Mouse (Mus musculus) stomach, embryonic 14.5 days (tissue): Measurements from ENCODE around the gene Slc26a1. TPM values are rescaled to one million over a fixed set of nuclear protein-coding genes. Genes with fewer than 3 reads are reported as not detected.
A peak's percentile ranks its signal among the peaks of the same experiment; 100 is the strongest.
"Not testable (repeated sequence)": the region's sequence is repeated elsewhere in the genome, so short reads cannot be mapped to it uniquely, and the experiment has no call there.

Experiments
- ATAC-seq: fragments of 200-750 bp; cut with Nextera tagmentation; 2 replicates; pipeline ENCODE4 v1.8.0; 2017; ENCODE audit warnings: low read depth, moderate TSS enrichment; ENCODE audit not compliant: insufficient number of reproducible peaks, insufficient read depth, low FRiP score
- H3K27ac ChIP-seq: fragments of 300-500 bp; sonication (generic); 2 replicates; pipeline ENCODE4 v1.5.1; 2014; ENCODE audit warnings: mild to moderate bottlenecking, low read length, moderate library complexity, mixed read lengths
- H3K27me3 ChIP-seq: fragments of 300-500 bp; sonication (generic); 2 replicates; pipeline ENCODE4 v1.6.1; 2014; ENCODE audit warnings: low read length, control low read depth, mixed read lengths; ENCODE audit not compliant: control insufficient read depth, insufficient read depth
- H3K36me3 ChIP-seq: fragments of 300-500 bp; sonication (generic); 2 replicates; pipeline ENCODE4 v1.6.1; 2014; ENCODE audit warnings: mild to moderate bottlenecking, control low read depth, low read length, moderate library complexity, mixed read lengths; ENCODE audit not compliant: control insufficient read depth, insufficient read depth
- H3K4me1 ChIP-seq: fragments of 300-500 bp; sonication (generic); 2 replicates; pipeline ENCODE4 v1.6.1; 2014; ENCODE audit warnings: low read length, control low read depth, mixed read lengths; ENCODE audit not compliant: control insufficient read depth, insufficient read depth
- H3K4me2 ChIP-seq: fragments of 300-500 bp; sonication (generic); replicated peaks from 2 replicates; pipeline ENCODE4 v1.6.1; 2014; ENCODE audit warnings: low read depth, low read length, control low read depth
- H3K4me3 ChIP-seq: fragments of 300-500 bp; sonication (generic); 2 replicates; pipeline ENCODE4 v1.5.1; 2014; ENCODE audit warnings: low read depth, low read length, control low read depth
- H3K9ac ChIP-seq: fragments of 300-500 bp; sonication (generic); replicated peaks from 2 replicates; pipeline ENCODE4 v1.6.1; 2014; ENCODE audit warnings: low read depth, mild to moderate bottlenecking, control low read depth, low read length, moderate library complexity, mixed read lengths
- H3K9me3 ChIP-seq: fragments of 300-500 bp; sonication (generic); 2 replicates; pipeline ENCODE4 v1.6.1; 2016; ENCODE audit warnings: low read depth, low read length, control low read depth; ENCODE audit not compliant: control insufficient read depth
- WGBS: fragments of 180-500 bp; shearing (Covaris S2); extraction: QIAGEN DNeasy Blood & Tissue Kit; methylation state at CpG from one replicate; pipeline ENCODE4 v1.1.7; 2014; 5-methylcytosine and 5-hydroxymethylcytosine counted together
- polyA plus RNA-seq: library from polyadenylated mRNA; unstranded; fragments of >200 nt; fragmentation: Nextera tagmentation; extraction: Ambion mirVana; gene quantifications from 2 replicates; pipeline ENCODE4 v1.2.1, GENCODE M21; 2014

Slc26a1 gene
- polyA plus RNA-seq, 1 experiment from 2014 or later, result 1.1 TPM

DNA sequence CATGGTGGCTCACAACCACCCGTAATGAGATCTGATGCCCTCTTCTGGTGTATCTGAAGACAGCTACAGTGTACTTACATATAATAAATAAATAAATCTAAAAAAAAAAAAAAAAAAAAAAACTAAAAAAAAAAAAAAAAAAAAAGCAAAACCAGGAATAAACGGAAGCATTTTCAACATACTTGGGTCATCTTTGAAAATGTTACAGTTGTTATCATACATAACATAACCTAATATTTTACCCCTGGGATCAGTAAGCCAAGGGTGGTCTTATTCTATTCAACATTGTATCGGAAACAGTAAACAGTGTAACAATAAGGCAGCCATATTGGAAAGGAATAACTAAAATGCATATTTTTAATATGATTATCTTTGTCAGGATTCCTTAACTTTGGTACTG is 41.3 kb downstream of the Slc26a1 start:
- H3K9me3 ChIP-seq, H3K4me3 ChIP-seq, H3K36me3 ChIP-seq, H3K4me2 ChIP-seq, H3K4me1 ChIP-seq, H3K27me3 ChIP-seq, H3K9ac ChIP-seq, ATAC-seq, H3K27ac ChIP-seq: not testable (repeated sequence)
- 93% methylated on average over 2 of the region's 3 CpGs for WGBS

DNA sequence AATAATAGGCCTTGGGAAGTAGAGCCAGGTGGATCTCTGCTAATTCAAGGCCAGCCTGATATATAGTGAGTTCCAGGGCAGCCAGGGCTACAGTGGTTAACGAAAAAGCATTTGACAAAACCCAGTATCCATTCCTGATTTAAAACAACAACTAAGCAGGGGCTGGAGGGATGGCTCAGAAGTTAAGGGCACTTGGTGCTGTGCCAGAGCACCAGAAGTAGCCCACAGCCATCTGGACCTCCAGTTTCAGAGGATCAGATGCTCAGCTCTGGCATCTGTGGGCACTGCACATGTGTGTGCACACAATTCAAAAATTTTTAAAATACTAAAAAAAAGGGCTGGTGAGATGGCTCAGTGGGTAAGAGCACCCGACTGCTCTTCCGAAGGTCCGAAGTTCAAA is 41.7 kb downstream of the Slc26a1 start:
- Histone ChIP-seq H3K27me3 (no peaks in the 10 kb centered on the region), H3K27ac (no peak overlapping the region), H3K4me2 (no peak overlapping the region), H3K9ac (no peak overlapping the region), H3K9me3 (no peaks in the 10 kb centered on the region), H3K36me3 (no peaks in the 10 kb centered on the region; the same call in 1 of the 2 replicates), H3K4me1 (peaks cover 6% of the 10 kb centered on the region), H3K4me3 (no peak overlapping the region)
- no peak for ATAC-seq
- WGBS, result 83% methylated on average over 4 of the region's 4 CpGs

GRCm38 (mm10) chr5:108629634-108630483 is 45.5 kb downstream of the Slc26a1 start, which contains the start of the genes Gak and Tmem175:
Gene Gak, minus strand, starts transcription at chr5:108629755.
Gene Tmem175, plus strand, starts transcription at chr5:108629770.
- peak; percentile 97 for ATAC-seq
- no peaks in the 10 kb centered on the region for H3K27me3 ChIP-seq
- no peaks in the 10 kb centered on the region for H3K9me3 ChIP-seq
- H3K9ac ChIP-seq, result peak within 1 kb of the TSS; percentile 89
- peak within 1 kb of the TSS; percentile 89 for H3K4me3 ChIP-seq
- H3K36me3 ChIP-seq, result no peaks in the 10 kb centered on the region
- H3K27ac ChIP-seq, result peak within 1 kb of the TSS; percentile 49
- under 1% methylated on average over 58 of the region's 58 CpGs for WGBS
- H3K4me1 ChIP-seq, result peaks cover 6% of the 10 kb centered on the region
- peak within 1 kb of the TSS; percentile 96 for H3K4me2 ChIP-seq

DNA sequence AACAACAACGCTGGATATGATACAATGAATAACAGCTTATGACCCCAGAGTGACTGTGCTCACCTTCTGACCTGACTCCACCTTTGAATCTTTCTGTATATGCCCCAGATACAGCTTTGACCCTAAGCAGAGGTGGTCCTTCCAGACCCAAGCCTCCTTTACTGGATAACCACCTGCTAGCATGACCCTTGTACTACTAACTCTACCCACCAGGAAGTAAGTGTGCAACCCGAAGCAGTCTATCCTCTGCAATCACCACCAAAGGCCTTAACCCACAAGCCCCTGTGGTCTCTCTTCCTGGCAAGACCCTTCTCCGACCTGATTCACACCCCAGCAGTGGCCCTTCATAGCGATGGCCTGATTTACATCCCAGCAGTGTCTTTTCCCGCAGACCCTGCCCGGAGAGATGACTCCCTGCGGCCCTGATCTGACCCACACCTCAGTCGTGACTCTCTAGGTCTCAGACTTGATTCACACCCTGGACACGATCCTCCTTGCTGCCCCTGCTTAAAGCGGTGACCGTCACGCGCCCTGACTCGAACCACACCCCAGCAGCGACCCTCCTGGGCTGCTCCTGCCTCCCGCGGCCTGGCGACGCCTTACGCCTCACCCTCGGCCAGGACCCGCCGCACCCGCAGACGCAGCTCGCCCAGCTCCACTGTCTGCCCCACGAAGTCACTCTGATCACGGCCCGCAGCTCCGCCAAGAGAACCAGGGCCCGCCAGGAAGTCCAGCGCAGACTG is 46.3 kb downstream of the Slc26a1 start:
- peak overlapping the region; percentile 96 for H3K4me2 ChIP-seq
- H3K9ac ChIP-seq, result peak overlapping the region; percentile 89
- H3K27ac ChIP-seq, result peak overlapping the region; percentile 49
- WGBS, result 2% methylated on average over 32 of the region's 32 CpGs
- no peaks in the 10 kb centered on the region for H3K27me3 ChIP-seq
- peaks cover 7% of the 10 kb centered on the region for H3K36me3 ChIP-seq
- peak overlapping the region; percentile 89 for H3K4me3 ChIP-seq
- H3K4me1 ChIP-seq, result peaks cover 6% of the 10 kb centered on the region
- H3K9me3 ChIP-seq, result no peaks in the 10 kb centered on the region
- peak; percentile 89 for ATAC-seq

GRCm38 (mm10) chr5:108626050-108626660 is 49.2 kb downstream of the Slc26a1 start:
- Histone ChIP-seq H3K9me3 (no peaks in the 10 kb centered on the region), H3K27me3 (no peaks in the 10 kb centered on the region), H3K4me2 (no peak overlapping the region), H3K27ac (no peak overlapping the region), H3K9ac (no peak overlapping the region), H3K36me3 (peaks cover 32% of the 10 kb centered on the region), H3K4me1 (peaks cover 6% of the 10 kb centered on the region), H3K4me3 (no peak overlapping the region)
- WGBS, result 79% methylated on average over 4 of the region's 4 CpGs
- ATAC-seq, result no peak

GRCm38 (mm10) chr5:108621870-108622269 is 53.5 kb downstream of the Slc26a1 start:
- H3K27me3 ChIP-seq, result no peaks in the 10 kb centered on the region
- H3K9ac ChIP-seq, result no peak overlapping the region
- no peak overlapping the region for H3K27ac ChIP-seq
- peaks cover 40% of the 10 kb centered on the region for H3K36me3 ChIP-seq
- no peak overlapping the region for H3K4me2 ChIP-seq
- no peaks in the 10 kb centered on the region for H3K9me3 ChIP-seq
- no peaks in the 10 kb centered on the region for H3K4me1 ChIP-seq
- H3K4me3 ChIP-seq, result no peak overlapping the region
- no peak for ATAC-seq
- WGBS, result 79% methylated on average over 2 of the region's 2 CpGs

Other genes starting within 250 kb of the Slc26a1 start
- gene Atp5k, start 241.1 kb downstream of the Slc26a1 start, polyA plus RNA-seq, result 402 and 448 TPM in 2 replicates
- gene Mfsd7a, start 226.7 kb downstream of the Slc26a1 start, polyA plus RNA-seq, result 0.29 and 0.54 TPM in 2 replicates
- gene Pcgf3, start 214.3 kb downstream of the Slc26a1 start, polyA plus RNA-seq, result 27.2 and 34.0 TPM in 2 replicates
- 4.2 and 4.7 TPM in 2 replicates for gene Cplx1, start 125.5 kb downstream of the Slc26a1 start, polyA plus RNA-seq
- 49.9 and 50.4 TPM in 2 replicates for gene Gak, start 45.8 kb downstream of the Slc26a1 start, polyA plus RNA-seq
- 34.3 and 35.2 TPM in 2 replicates for gene Tmem175, start 45.8 kb downstream of the Slc26a1 start, polyA plus RNA-seq
- 13.4 and 18.0 TPM in 2 replicates for gene Idua, start 15.2 kb downstream of the Slc26a1 start, polyA plus RNA-seq
- gene Dgkq, start 5.9 kb downstream of the Slc26a1 start, polyA plus RNA-seq, result 9.1 and 11.6 TPM in 2 replicates
- gene Fgfrl1, start 16.8 kb upstream of the Slc26a1 start, polyA plus RNA-seq, result 13.0 and 17.1 TPM in 2 replicates
- gene Rnf212, start 99.4 kb upstream of the Slc26a1 start, polyA plus RNA-seq, result not detected in 2 replicates
- gene Tmed11, start 119.8 kb upstream of the Slc26a1 start, polyA plus RNA-seq, result not detected in 2 replicates
- not detected in 2 replicates for gene Vmn2r8, start 133.3 kb upstream of the Slc26a1 start, polyA plus RNA-seq
- gene Vmn2r9, start 177.0 kb upstream of the Slc26a1 start, polyA plus RNA-seq, result not detected in 2 replicates